Mouse (Mus musculus) adrenal gland, postnatal 14 days (tissue): ENCODE results near the gene Mical1. TPM values are rescaled to one million over a fixed set of nuclear protein-coding genes. Genes with fewer than 3 reads are reported as not detected.

ENCODE experiments used
- DNase-seq: peaks from one replicate; pipeline ENCODE4 v3.0.0; 2021; ENCODE audit warnings: mixed read lengths
- long read RNA-seq, 2 experiments: library from polyadenylated mRNA; stranded (forward); transcript quantifications; one replicate each; pipeline ENCODE4 v2.0.0; 2021
- total RNA-seq: library from RNA; stranded (reverse); gene quantifications from 2 replicates; pipeline ENCODE4 v1.2.3, GENCODE M21; 2021

Gene Mical1
- total RNA-seq, result 8.6 and 20.7 TPM in 2 replicates
- long read RNA-seq, experiment 1, partial matches to known transcripts, result 3 of 9 reads
- long read RNA-seq, experiment 1, other reads (novel, unspliced or antisense), result 4 of 9 reads
- long read RNA-seq, experiment 2, partial matches to known transcripts, result 2 of 5 reads
- long read RNA-seq, experiment 2, other reads (novel, unspliced or antisense), result 2 of 5 reads

- DNase-seq, result peak; percentile 72
Measured at GRCm38 (mm10) chr10:41476171-41477017, at the start of gene Mical1. Mical1 (plus strand) TSS chr10:41476314.

GRCm38 (mm10) chr10:41426368-41426767 is 49.7 kb upstream of the Mical1 start:
- no peak for DNase-seq

- DNase-seq, result peak; percentile 77
Measured at GRCm38 (mm10) chr10:41434624-41435023, 41.5 kb upstream of the Mical1 start.

- no peak for DNase-seq
Measured at GRCm38 (mm10) chr10:41435141-41435540, 41.0 kb upstream of the Mical1 start.

GRCm38 (mm10) chr10:41448216-41448615 is 27.9 kb upstream of the Mical1 start:
- no peak for DNase-seq

GRCm38 (mm10) chr10:41449684-41450083 is 26.4 kb upstream of the Mical1 start:
- DNase-seq, result peak; percentile 58

GRCm38 (mm10) chr10:41450137-41450670 is 25.9 kb upstream of the Mical1 start, which contains the start of gene Zbtb24:
Zbtb24 (plus strand) TSS chr10:41450383.
- DNase-seq, result peak; percentile 97

GRCm38 (mm10) chr10:41450780-41451522 is 25.2 kb upstream of the Mical1 start:
- no peak for DNase-seq

GRCm38 (mm10) chr10:41451656-41452055 is 24.5 kb upstream of the Mical1 start:
- DNase-seq, result no peak

GRCm38 (mm10) chr10:41452791-41453190 is 23.3 kb upstream of the Mical1 start:
- peak; percentile 52 for DNase-seq

- DNase-seq, result no peak
Measured at GRCm38 (mm10) chr10:41459990-41460389, 16.1 kb upstream of the Mical1 start.

GRCm38 (mm10) chr10:41460501-41460900 is 15.6 kb upstream of the Mical1 start:
- DNase-seq, result no peak

- DNase-seq, result no peak
Measured at GRCm38 (mm10) chr10:41461057-41461722, 14.9 kb upstream of the Mical1 start.

- DNase-seq, result no peak
Measured at GRCm38 (mm10) chr10:41464401-41464955, 11.6 kb upstream of the Mical1 start.

GRCm38 (mm10) chr10:41467325-41467724 is 8.8 kb upstream of the Mical1 start:
- DNase-seq, result no peak

- no peak for DNase-seq
Measured at GRCm38 (mm10) chr10:41470693-41471092, 5.4 kb upstream of the Mical1 start.

- DNase-seq, result no peak
Measured at GRCm38 (mm10) chr10:41472534-41472933, 3.6 kb upstream of the Mical1 start.

- no peak for DNase-seq
Measured at GRCm38 (mm10) chr10:41472962-41473481, 3.1 kb upstream of the Mical1 start.

- peak; percentile 71 for DNase-seq
Measured at GRCm38 (mm10) chr10:41473782-41474468, 2.2 kb upstream of the Mical1 start.

GRCm38 (mm10) chr10:41474981-41475391 is 1.1 kb upstream of the Mical1 start:
- no peak for DNase-seq

GRCm38 (mm10) chr10:41477018-41477277 is 834 bp downstream of the Mical1 start:
- no peak for DNase-seq
